Mouse (Mus musculus): ENCODE results near the gene Diras2. TPM values are rescaled to one million over a fixed set of nuclear protein-coding genes. Genes with fewer than 3 reads are reported as not detected.

The Diras2 gene
- total RNA-seq, 2 experiments from 2014 or later: 2.6 to 2.7 TPM

DNA sequence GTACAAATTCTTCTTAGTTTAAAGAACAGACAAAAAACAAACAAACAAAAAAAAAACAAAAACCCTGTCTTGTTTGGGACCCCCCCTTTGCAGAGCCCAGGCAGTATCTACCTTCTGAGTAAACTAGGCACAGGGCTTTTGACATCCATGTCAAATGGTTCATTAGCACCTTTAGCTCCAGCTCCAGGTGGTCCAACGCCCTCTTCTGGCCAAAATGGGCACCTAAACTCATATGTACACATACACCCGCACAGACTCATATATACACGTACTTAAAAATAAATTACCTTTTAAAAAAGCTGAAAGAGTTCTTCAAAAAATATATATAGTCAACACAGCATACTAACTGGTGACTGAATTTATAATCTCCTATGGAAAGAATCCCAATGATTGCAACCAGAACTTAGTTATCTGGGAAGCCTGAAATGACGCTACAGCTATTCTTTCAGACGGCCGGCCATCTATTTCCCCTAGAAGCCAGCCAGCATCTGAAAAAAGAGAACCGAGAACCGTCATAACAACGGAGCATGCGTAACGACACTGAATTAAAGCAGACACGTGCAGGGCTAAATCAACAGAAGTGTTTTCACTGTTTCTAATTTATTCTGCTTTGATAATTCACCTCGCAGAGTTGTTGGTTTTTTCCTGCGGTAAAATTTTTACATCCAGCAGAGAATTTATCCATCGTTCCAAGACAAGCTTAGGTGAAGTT, 73.7 kb downstream of the Diras2 start:
- no peak for DNase-seq

GRCm38 (mm10) chr13:52455329-52455728, 75.8 kb downstream of the Diras2 start:
- DNase-seq: peak; percentile 47

GRCm38 (mm10) chr13:52454708-52455250, 76.3 kb downstream of the Diras2 start:
- no peak for DNase-seq

Other genes starting within 250 kb of the Diras2 start
- 10 to 100 TPM; 24.1 to 26.5 TPM for gene Syk, start 51.9 kb upstream of the Diras2 start, total RNA-seq (2021)